Mouse (Mus musculus): ENCODE results near the gene Hsd17b7. TPM values are rescaled to one million over a fixed set of nuclear protein-coding genes. Genes with fewer than 3 reads are reported as not detected.
"Not testable (repeated sequence)": the region's sequence is repeated elsewhere in the genome, so short reads cannot be mapped to it uniquely, and the experiment has no call there.

Hsd17b7 gene
- polyA plus RNA-seq (2016; fragmentation: Nextera tagmentation; extraction: Ambion mirVana) = 19.3 and 20.8 TPM in 2 replicates

DNA sequence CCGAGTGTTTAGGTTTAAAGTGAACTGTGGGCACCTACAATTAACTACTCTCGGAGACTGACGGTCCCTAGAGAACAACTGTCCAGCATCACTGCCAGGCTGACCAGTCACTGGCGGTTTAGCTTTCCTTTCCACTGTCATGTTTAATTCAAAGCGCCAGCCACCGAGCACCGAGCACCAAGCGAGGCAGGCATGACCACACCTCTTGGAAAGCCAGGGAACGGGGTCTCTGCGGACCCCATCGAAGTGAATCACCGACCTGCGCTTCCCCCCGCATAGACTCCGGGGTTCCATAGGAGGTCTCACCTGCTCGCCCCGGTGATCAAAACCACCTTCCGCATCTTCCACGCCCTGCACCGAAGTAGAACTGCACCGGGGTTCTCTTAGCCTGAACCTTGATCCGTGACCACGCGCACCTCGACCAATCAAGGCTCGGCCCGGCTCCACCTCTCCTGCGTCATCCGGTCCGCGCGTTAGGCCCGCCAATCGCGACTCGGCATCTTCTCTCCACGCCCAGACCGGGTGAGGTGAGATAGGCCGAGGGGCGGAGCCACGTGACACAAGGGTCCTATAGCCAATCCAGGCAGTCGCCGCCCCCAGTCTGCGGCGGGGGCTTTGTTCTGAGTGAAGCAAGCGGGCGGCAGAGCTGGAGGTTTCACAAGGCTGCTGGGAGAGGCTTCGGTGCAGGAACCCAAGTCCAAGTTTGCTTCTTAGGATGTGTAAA, at the start of gene Hsd17b7:
TSS of gene Hsd17b7 (minus strand) at position 450 of the 724 bp plus-strand sequence.
- DNase-seq (ENCODE audit: extremely low spot score, low spot score) = peak; percentile 99
- Histone ChIP-seq H3K9me3 (no peaks in the 10 kb centered on the region), H3K36me3 (replicated peaks) (peaks cover 34% of the 10 kb centered on the region), H3K4me3 (peak within 1 kb of the TSS; percentile 74), H3K27ac (peak within 1 kb of the TSS; percentile 89), H3K4me1 (peaks cover 26% of the 10 kb centered on the region), H3K27me3 (ENCODE audit: poor library complexity, severe bottlenecking) (no peaks in the 10 kb centered on the region)
- WGBS = 1% methylated on average over 48 of the region's 48 CpGs

DNA sequence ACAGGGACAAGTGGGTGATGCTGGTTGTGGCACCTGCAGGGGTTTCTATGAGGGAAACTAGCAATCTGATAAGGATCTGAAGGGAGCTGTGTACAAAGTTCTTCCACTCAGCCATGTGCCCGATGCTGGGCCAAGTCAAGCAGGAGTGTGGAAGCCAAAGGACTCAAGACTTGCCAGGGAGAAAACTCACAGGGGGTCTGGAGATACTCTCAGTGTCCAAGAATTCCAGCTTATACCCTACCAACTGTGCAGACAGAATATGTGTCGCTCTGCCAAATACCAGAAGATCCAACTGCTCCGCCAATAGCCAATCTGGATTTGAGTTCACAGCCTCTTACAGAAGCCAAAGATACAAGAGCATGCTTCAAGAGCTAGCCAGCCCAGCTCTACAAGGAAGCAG, 45.7 kb upstream of the Hsd17b7 start:
- Histone ChIP-seq H3K9me3 (peaks cover 42% of the 10 kb centered on the region), H3K4me1 (no peaks in the 10 kb centered on the region), H3K27ac (no peak overlapping the region), H3K36me3 (replicated peaks) (peaks cover 15% of the 10 kb centered on the region), H3K4me3 (no peak overlapping the region), H3K27me3 (ENCODE audit: poor library complexity, severe bottlenecking) (no peaks in the 10 kb centered on the region)
- no peak for DNase-seq (ENCODE audit: extremely low spot score, low spot score)
- WGBS = 88% methylated on average over 3 of the region's 3 CpGs

DNA sequence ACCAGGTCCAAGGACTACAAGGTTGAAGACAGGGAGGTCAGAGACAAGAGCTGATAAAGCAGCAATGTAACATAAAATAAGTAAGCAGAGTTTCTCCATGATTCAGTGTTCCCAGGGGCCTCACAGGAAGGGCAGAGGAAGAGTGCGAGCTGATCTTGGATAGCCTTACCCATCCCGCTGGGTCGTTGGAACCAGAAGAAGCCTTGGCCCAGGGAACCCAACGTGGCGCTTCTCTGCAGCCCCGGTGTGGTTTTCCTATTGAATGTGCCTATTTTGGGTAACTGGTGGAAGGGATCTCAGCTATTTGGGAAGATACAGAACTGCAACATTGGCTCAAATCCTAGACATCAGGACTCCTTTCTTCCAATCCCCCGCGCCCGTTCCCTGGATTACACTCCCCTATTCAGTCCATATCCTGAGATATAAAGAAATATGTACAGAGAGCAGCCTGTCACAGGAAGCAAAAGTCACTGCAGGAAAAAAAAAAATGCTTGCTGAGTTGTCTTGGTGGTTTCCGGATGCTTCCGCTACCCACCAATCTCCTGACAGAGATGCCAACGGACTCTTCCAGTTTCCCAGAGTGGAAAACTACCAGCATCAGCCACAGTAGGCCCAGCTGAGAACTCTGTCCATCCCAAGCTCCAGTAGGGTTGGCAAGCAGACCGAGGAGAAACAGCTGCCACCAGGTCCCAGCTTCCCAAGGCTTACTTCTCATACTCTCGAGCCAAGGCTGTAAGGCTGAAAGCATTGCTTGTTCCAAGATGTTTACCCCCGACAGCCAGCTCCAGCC, 41.9 kb upstream of the Hsd17b7 start:
- Histone ChIP-seq H3K27me3 (ENCODE audit: poor library complexity, severe bottlenecking) (no peaks in the 10 kb centered on the region), H3K4me1 (no peaks in the 10 kb centered on the region), H3K27ac (no peak overlapping the region), H3K4me3 (no peak overlapping the region), H3K9me3 (peaks cover 6% of the 10 kb centered on the region), H3K36me3 (replicated peaks) (no peaks in the 10 kb centered on the region)
- no peak for DNase-seq (ENCODE audit: extremely low spot score, low spot score)
- whole genome bisulfite sequencing = 92% methylated on average over 15 of the region's 15 CpGs

DNA sequence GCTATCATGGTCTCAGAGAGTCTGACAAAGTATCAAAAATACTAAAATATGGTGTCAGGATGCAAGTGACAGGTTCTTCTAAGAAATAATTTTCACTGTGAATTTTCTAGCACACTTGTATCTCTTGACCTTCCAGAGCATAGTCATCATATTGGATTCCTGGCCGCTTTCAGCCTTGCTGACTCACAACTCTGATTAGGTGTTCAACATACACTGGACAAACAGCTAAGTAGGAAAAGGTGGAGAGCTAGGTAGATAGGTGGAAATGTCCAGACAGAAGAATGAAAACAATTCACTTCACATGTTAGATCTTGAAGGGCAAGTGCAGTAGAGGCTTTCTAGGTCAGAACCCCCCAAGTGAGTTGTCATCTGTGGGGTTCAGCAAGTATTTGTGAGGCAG, 40.3 kb upstream of the Hsd17b7 start:
- Histone ChIP-seq H3K27me3 (ENCODE audit: poor library complexity, severe bottlenecking) (no peaks in the 10 kb centered on the region), H3K4me3 (no peak overlapping the region), H3K27ac (no peak overlapping the region), H3K36me3 (replicated peaks) (no peaks in the 10 kb centered on the region), H3K4me1 (no peaks in the 10 kb centered on the region), H3K9me3 (no peaks in the 10 kb centered on the region)
- DNase-seq (ENCODE audit: extremely low spot score, low spot score) = no peak
- WGBS = 98% methylated on average over 1 of the region's 1 CpGs

DNA sequence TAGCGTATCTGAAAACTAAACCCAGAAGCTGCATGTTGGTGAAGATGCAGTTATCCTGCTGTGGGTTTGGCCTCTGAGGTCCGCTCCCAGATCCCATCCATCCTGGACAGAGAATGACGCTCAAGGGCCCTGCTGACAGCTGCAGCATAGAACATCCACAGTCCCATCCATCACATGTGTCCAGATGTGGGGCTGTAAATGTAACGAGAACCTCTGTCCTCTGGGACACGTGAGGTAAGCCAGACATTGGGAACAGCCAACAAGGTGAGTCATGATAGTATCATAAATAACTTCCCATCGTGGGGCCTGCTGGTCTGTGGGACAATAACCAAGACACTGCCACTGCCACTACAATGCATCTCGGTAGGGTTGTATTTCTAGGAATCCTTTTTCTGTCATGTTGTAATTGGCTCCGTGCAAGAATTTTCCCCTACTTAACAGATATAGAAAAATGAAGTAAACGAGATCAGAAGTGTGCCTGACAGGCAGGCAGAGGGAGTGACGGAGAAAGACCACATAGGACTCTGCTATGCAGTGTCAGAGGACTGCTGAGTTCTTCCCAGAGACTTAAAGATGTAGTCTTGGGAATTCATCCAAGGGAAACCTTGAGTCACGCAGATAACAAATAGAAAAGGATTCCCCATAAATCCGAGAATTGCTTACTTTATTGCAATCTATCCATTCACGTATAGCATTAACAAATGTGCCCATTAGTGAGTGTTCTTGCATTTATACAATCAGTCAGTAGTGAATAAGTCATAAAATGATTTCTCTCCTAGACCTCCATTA, 39.6 kb upstream of the Hsd17b7 start:
- Histone ChIP-seq H3K27ac (no peak overlapping the region), H3K4me1 (no peaks in the 10 kb centered on the region), H3K27me3 (ENCODE audit: poor library complexity, severe bottlenecking) (no peaks in the 10 kb centered on the region), H3K4me3 (no peak overlapping the region), H3K9me3 (no peaks in the 10 kb centered on the region), H3K36me3 (replicated peaks) (no peaks in the 10 kb centered on the region)
- DNase-seq (ENCODE audit: extremely low spot score, low spot score) = no peak
- WGBS = 95% methylated on average over 13 of the region's 13 CpGs

DNA sequence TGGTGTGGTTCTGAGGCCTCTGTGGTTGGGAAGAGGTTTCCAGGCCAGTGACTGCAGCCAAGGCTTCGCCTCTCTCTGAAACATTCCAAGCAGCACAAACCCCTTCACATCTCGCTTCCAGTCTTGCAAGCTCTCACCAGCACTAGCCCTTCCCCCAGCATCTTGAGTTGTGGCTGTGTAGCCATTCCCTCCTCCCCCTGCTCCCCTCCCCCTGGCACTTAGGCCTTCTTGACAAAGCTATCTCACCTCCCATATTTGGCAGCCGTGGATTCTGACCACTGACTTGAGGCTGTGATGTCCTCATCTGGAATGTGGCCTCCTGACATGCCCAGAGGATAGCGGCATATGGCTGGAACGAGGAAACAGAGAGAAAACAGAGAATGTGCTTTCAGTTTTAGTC, 37.5 kb upstream of the Hsd17b7 start:
- no peaks in the 10 kb centered on the region for H3K27me3 ChIP-seq (ENCODE audit: poor library complexity, severe bottlenecking)
- WGBS = 74% methylated on average over 5 of the region's 5 CpGs
- H3K9me3 ChIP-seq = no peaks in the 10 kb centered on the region
- H3K36me3 ChIP-seq (replicated peaks) = no peaks in the 10 kb centered on the region
- no peaks in the 10 kb centered on the region for H3K4me1 ChIP-seq
- H3K4me3 ChIP-seq = no peak overlapping the region
- DNase-seq (ENCODE audit: extremely low spot score, low spot score) = no peak
- H3K27ac ChIP-seq = no peak overlapping the region

DNA sequence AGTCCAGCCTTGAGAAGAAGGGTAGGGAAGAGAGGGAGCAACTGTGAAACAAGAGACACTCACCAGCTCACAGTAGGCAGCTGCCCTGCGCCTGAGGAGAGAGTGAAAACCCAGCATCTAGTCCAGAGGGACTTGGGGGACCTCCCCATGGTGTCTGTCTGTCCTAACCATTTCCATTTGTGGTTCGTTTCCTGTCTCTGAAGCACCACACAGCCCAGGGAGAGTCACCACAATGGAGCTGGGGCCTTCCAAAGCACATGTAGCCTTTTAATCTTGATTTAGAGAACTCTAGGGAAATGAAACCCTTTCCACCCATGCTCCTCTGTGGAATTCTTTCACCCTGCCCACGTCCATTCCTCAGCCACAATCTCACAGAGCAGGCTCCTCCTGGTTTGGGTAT, 36.3 kb upstream of the Hsd17b7 start:
- H3K4me3 ChIP-seq = no peak overlapping the region
- H3K4me1 ChIP-seq = no peaks in the 10 kb centered on the region
- no peak for DNase-seq (ENCODE audit: extremely low spot score, low spot score)
- no peaks in the 10 kb centered on the region for H3K36me3 ChIP-seq (replicated peaks)
- H3K9me3 ChIP-seq = no peaks in the 10 kb centered on the region
- WGBS = 82% methylated on average over 3 of the region's 3 CpGs
- no peak overlapping the region for H3K27ac ChIP-seq
- H3K27me3 ChIP-seq (ENCODE audit: poor library complexity, severe bottlenecking) = no peaks in the 10 kb centered on the region

DNA sequence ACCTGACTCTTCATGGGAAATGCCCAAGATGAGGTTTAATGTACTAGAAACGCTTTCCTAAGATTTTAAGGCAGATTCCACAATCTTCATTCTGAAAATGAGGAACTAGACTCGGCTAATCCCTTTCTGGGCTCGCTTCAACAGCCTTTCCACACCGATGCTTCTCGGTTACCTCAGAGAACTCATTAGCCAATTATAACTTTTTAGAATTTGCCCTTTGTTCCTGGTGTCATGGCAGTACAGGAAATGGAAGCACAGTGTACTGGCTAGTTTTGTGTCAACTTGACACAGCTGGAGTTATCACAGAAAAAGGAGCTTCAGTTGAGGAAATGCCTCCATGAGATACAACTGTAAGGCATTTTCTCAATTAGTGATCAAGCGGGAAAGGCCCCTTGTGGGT, 24.9 kb upstream of the Hsd17b7 start:
- H3K4me1 ChIP-seq; H3K36me3 ChIP-seq (replicated peaks); H3K9me3 ChIP-seq; H3K27ac ChIP-seq; H3K4me3 ChIP-seq; DNase-seq (ENCODE audit: extremely low spot score, low spot score); H3K27me3 ChIP-seq (ENCODE audit: poor library complexity, severe bottlenecking): not testable (repeated sequence)
- WGBS = 91% methylated on average over 6 of the region's 6 CpGs

DNA sequence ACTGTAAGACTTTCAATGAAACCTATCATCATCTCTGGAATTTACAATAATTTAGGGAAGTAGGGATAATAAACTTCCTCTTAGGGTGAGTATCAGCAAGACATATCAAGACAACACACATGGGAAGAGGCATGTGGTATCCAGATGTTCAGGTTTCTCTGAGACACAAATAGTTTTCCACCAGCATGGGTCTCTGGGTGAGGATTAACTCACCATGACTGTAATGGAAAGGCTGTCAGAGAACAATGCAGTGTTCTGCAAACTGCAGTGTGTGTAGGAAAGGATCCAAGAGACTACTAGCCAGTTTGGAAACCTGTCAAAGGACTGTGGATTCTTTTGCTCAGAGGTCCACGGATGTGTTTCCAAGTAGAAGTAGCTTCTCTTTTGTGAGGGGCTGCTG, 17.1 kb upstream of the Hsd17b7 start:
- Histone ChIP-seq H3K9me3 (0 out of 2 replicates have a peak, but pooled peaks cover 8% of the 10 kb centered on the region), H3K27me3 (ENCODE audit: poor library complexity, severe bottlenecking) (no peaks in the 10 kb centered on the region), H3K36me3 (replicated peaks) (peaks cover 6% of the 10 kb centered on the region), H3K27ac (no peak overlapping the region), H3K4me3 (no peak overlapping the region), H3K4me1 (no peaks in the 10 kb centered on the region)
- no peak for DNase-seq (ENCODE audit: extremely low spot score, low spot score)
- 67% methylated on average over 1 of the region's 1 CpGs for WGBS

DNA sequence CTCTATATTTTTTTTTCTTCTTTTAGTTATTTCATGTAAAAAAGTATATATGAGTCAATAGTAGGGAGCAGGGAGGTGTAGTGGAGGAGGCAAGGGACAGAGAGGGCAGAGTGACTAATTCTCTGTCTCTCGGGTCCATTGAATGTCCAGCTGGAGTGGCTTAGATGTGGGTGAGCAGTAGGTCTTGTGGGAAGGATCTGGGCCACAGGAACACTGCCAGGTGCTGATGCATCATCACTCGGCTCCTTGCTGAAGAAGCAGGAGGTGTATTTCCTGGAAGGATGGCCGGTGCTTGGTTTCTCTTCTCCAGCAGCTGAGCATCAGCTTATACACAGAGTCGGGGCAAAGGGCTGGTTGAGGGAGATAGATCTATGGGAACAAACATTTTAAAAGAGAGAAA, 8.6 kb upstream of the Hsd17b7 start:
- no peak overlapping the region for H3K27ac ChIP-seq
- DNase-seq (ENCODE audit: extremely low spot score, low spot score) = no peak
- H3K4me3 ChIP-seq = no peak overlapping the region
- no peaks in the 10 kb centered on the region for H3K27me3 ChIP-seq (ENCODE audit: poor library complexity, severe bottlenecking)
- H3K9me3 ChIP-seq = no peaks in the 10 kb centered on the region
- H3K36me3 ChIP-seq (replicated peaks) = no peaks in the 10 kb centered on the region
- 89% methylated on average over 4 of the region's 4 CpGs for WGBS
- no peaks in the 10 kb centered on the region for H3K4me1 ChIP-seq

DNA sequence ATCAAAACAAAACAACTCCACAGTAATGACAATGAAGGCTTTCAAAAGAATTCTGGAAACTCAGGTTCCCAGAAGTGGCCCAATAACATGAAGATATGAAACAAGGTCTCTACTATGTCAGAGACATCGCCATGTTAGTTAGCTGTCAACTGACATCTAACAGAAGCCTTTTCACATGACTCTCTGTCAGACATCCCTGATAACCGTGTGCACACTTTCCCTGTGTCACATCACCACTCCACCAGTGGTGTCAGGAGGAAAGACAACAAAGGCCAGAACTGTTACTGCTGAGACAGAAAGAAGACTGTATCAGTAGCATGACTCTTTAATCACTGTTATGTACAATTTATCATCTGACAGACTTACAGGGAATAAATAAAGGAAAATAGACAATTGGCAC, 3.0 kb upstream of the Hsd17b7 start:
- WGBS = 87% methylated on average over 2 of the region's 2 CpGs

DNA sequence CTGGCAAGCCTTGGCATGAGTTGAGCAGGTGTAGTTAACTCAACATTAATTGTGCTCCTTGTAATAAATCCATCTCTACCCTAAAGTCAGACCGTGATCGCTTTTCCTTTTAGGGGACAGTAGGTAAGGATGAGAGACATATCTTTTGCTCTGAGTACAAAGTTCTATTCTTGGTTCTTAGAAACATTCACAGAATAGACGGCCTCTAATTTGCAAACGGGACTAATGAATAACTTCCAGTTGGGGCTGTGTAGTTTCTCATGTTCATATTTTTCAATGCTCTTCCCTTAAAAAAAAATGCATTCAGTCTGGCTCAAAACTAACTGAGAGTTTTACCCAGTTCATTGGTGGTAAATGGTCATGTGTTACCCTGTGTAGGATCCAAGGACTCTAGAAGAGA, 1.9 kb upstream of the Hsd17b7 start:
- whole genome bisulfite sequencing = 93% methylated on average over 4 of the region's 4 CpGs
- Histone ChIP-seq H3K36me3 (replicated peaks) (peaks cover 14% of the 10 kb centered on the region), H3K27ac (no peak overlapping the region), H3K9me3 (no peaks in the 10 kb centered on the region), H3K4me1 (peaks cover 26% of the 10 kb centered on the region), H3K27me3 (ENCODE audit: poor library complexity, severe bottlenecking) (no peaks in the 10 kb centered on the region), H3K4me3 (no peak overlapping the region)
- DNase-seq (ENCODE audit: extremely low spot score, low spot score) = no peak

More for the DNA sequence above, 3.0 kb upstream of the Hsd17b7 start:
- H3K36me3 ChIP-seq (replicated peaks) = peaks cover 4% of the 10 kb centered on the region
- peaks cover 26% of the 10 kb centered on the region for H3K4me1 ChIP-seq
- no peak overlapping the region for H3K27ac ChIP-seq
- no peak overlapping the region for H3K4me3 ChIP-seq
- H3K9me3 ChIP-seq = no peaks in the 10 kb centered on the region
- no peaks in the 10 kb centered on the region for H3K27me3 ChIP-seq (ENCODE audit: poor library complexity, severe bottlenecking)
- DNase-seq (ENCODE audit: extremely low spot score, low spot score) = no peak

DNA sequence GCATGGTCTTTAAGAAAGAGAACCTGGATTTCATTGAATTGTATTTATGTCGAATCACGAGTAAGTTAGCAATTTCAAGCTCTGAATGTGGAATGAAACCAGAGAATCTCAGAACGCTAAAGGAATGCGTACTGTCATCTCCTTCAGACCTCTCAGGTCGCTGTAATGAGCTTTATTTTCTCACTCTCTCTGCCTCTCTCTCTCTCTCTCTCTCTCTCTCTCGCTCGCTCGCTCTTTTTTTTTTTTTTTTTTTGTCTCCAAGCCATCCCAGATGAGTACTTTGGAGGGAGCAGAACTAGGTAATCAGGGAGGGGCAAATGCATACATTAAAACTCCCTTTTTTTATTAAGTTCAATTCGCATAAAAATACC, 460 bp upstream of the Hsd17b7 start:
- H3K27me3 ChIP-seq (ENCODE audit: poor library complexity, severe bottlenecking) = no peaks in the 10 kb centered on the region
- 1% methylated on average over 9 of the region's 9 CpGs for WGBS
- H3K4me1 ChIP-seq = peaks cover 26% of the 10 kb centered on the region
- no peaks in the 10 kb centered on the region for H3K9me3 ChIP-seq
- peak overlapping the region; percentile 74 for H3K4me3 ChIP-seq
- peak overlapping the region; percentile 89 for H3K27ac ChIP-seq
- peaks cover 29% of the 10 kb centered on the region for H3K36me3 ChIP-seq (replicated peaks)
- no peak for DNase-seq (ENCODE audit: extremely low spot score, low spot score)
